Mouse (Mus musculus) midbrain, embryonic 14.5 days (tissue): ENCODE results near the gene Gm49416. TPM values are rescaled to one million over a fixed set of nuclear protein-coding genes. Genes with fewer than 3 reads are reported as not detected.
"Not testable (repeated sequence)": the region's sequence is repeated elsewhere in the genome, so short reads cannot be mapped to it uniquely, and the experiment has no call there.

Experiments
- ATAC-seq: fragments of 200-750 bp; cut with Nextera tagmentation; 2 replicates; pipeline ENCODE4 v1.8.0; 2017; ENCODE audit warnings: moderate number of reproducible peaks, moderate library complexity; ENCODE audit not compliant: low FRiP score, low TSS enrichment
- DNase-seq: peaks from one replicate; pipeline ENCODE4 v3.0.0-alpha.2; 2015
- H3K27ac ChIP-seq: fragments of 300-500 bp; sonication (generic); replicated peaks from 2 replicates; pipeline ENCODE4 v1.5.1; 2014; ENCODE audit warnings: mild to moderate bottlenecking, low read depth, low read length, moderate library complexity
- H3K27me3 ChIP-seq: fragments of 300-500 bp; sonication (generic); 2 replicates; pipeline ENCODE4 v1.6.1; 2014; ENCODE audit warnings: low read length, control low read depth, mixed read lengths; ENCODE audit not compliant: control insufficient read depth, insufficient read depth
- H3K36me3 ChIP-seq: fragments of 300-500 bp; sonication (generic); 2 replicates; pipeline ENCODE4 v1.6.1; 2014; ENCODE audit warnings: low read length, control low read depth; ENCODE audit not compliant: control insufficient read depth, insufficient read depth
- H3K4me1 ChIP-seq: fragments of 300-500 bp; sonication (generic); 2 replicates; pipeline ENCODE4 v1.6.1; 2014; ENCODE audit warnings: mild to moderate bottlenecking, antibody characterized with exemption, low read length, control low read depth; ENCODE audit not compliant: control insufficient read depth, insufficient read depth
- H3K4me2 ChIP-seq: fragments of 300-500 bp; sonication (generic); 2 replicates; pipeline ENCODE4 v1.6.1; 2014; ENCODE audit warnings: mild to moderate bottlenecking, low read length, moderate library complexity
- H3K4me3 ChIP-seq: fragments of 300-500 bp; sonication (generic); replicated peaks from 2 replicates; pipeline ENCODE4 v1.5.1; 2014; ENCODE audit warnings: low read depth, low read length
- H3K9ac ChIP-seq: fragments of 300-500 bp; sonication (generic); replicated peaks from 2 replicates; pipeline ENCODE4 v1.6.1; 2014; ENCODE audit warnings: mild to moderate bottlenecking, low read length, moderate library complexity
- H3K9me3 ChIP-seq: fragments of 300-500 bp; sonication (generic); 2 replicates; pipeline ENCODE4 v1.6.1; 2016; ENCODE audit warnings: low read length, control low read depth, mixed read lengths; ENCODE audit not compliant: control insufficient read depth
- WGBS: fragments of 180-500 bp; shearing (Covaris S2); extraction: QIAGEN DNeasy Blood & Tissue Kit; methylation state at CpG from one replicate; pipeline ENCODE4 v1.1.7; 2014; 5-methylcytosine and 5-hydroxymethylcytosine counted together
- polyA plus RNA-seq: library from polyadenylated mRNA; unstranded; fragments of >200 nt; fragmentation: Nextera tagmentation; extraction: Ambion mirVana; gene quantifications from 2 replicates; pipeline ENCODE4 v1.2.1, GENCODE M21; 2014

Gene Gm49416
- polyA plus RNA-seq, 1 experiment from 2014 or later, result 0.30 TPM

- WGBS, result 15% methylated on average over 19 of the region's 19 CpGs
- ATAC-seq (no peak), DNase-seq (no peak)
- Histone ChIP-seq H3K4me1 (peaks cover 15% of the 10 kb centered on the region), H3K27me3 (no peaks in the 10 kb centered on the region), H3K4me3 (peak overlapping the region; percentile 61), H3K9me3 (no peaks in the 10 kb centered on the region), H3K4me2 (peak overlapping the region; percentile 84), H3K9ac (peak overlapping the region; percentile 75), H3K27ac (peak overlapping the region; percentile 71), H3K36me3 (peaks cover 3% of the 10 kb centered on the region)
These were observed 902 bp upstream of the Gm49416 start for GRCm38 (mm10) chr19:8887585-8888463.

GRCm38 (mm10) chr19:8892829-8893766, 4.4 kb downstream of the Gm49416 start, which contains the start of gene Ints5:
Ints5 (plus strand) TSS chr19:8893005.
- Histone ChIP-seq H3K4me3 (peak within 1 kb of the TSS; percentile 79), H3K9ac (peak within 1 kb of the TSS; percentile 78), H3K4me1 (peaks cover 24% of the 10 kb centered on the region), H3K27me3 (no peaks in the 10 kb centered on the region), H3K4me2 (peak within 1 kb of the TSS; percentile 84), H3K9me3 (no peaks in the 10 kb centered on the region), H3K27ac (peak within 1 kb of the TSS; percentile 84), H3K36me3 (peaks cover 21% of the 10 kb centered on the region)
- DNase-seq, result peak; percentile 94
- 3% methylated on average over 54 of the region's 54 CpGs for WGBS
- ATAC-seq, result peak; percentile 65

GRCm38 (mm10) chr19:8895397-8895960, 6.8 kb downstream of the Gm49416 start:
- Histone ChIP-seq H3K4me2 (no peak overlapping the region), H3K4me1 (peaks cover 23% of the 10 kb centered on the region)
- ATAC-seq, result no peak

GRCm38 (mm10) chr19:8896231-8896630, 7.5 kb downstream of the Gm49416 start:
- not testable (repeated sequence) for H3K9me3 ChIP-seq, H3K27me3 ChIP-seq, DNase-seq, H3K4me3 ChIP-seq, H3K4me2 ChIP-seq, H3K27ac ChIP-seq, H3K9ac ChIP-seq, ATAC-seq
- Histone ChIP-seq H3K4me1 (peaks cover 23% of the 10 kb centered on the region), H3K36me3 (peaks cover 18% of the 10 kb centered on the region)
- WGBS, result 92% methylated on average over 5 of the region's 5 CpGs

More at GRCm38 (mm10) chr19:8895397-8895960, 6.8 kb downstream of the Gm49416 start:
- Histone ChIP-seq H3K27me3 (no peaks in the 10 kb centered on the region), H3K36me3 (peaks cover 20% of the 10 kb centered on the region), H3K9ac (no peak overlapping the region), H3K9me3 (no peaks in the 10 kb centered on the region), H3K4me3 (no peak overlapping the region), H3K27ac (no peak overlapping the region)
- WGBS, result 96% methylated on average over 9 of the region's 9 CpGs
- no peak for DNase-seq

- peak; percentile 52 for DNase-seq
- peak overlapping the region; percentile 85 for H3K4me3 ChIP-seq
- peaks cover 23% of the 10 kb centered on the region for H3K36me3 ChIP-seq
- ATAC-seq, result peak; percentile 51
- WGBS, result 25% methylated on average over 21 of the region's 21 CpGs
- H3K27ac ChIP-seq, result peak overlapping the region; percentile 85
- H3K4me2 ChIP-seq, result peak overlapping the region; percentile 75
- peak overlapping the region; percentile 49 for H3K9ac ChIP-seq
- H3K27me3 ChIP-seq, H3K9me3 ChIP-seq: not testable (repeated sequence)
- peaks cover 23% of the 10 kb centered on the region for H3K4me1 ChIP-seq
These were observed 8.6 kb downstream of the Gm49416 start for GRCm38 (mm10) chr19:8897211-8897864.

- WGBS, result under 1% methylated on average over 53 of the region's 53 CpGs
- H3K4me2 ChIP-seq, result peak within 1 kb of the TSS; percentile 75
- ATAC-seq (peak; percentile 99), DNase-seq (peak; percentile 99)
- H3K9me3 ChIP-seq, result no peaks in the 10 kb centered on the region
- peak within 1 kb of the TSS; percentile 87 for H3K9ac ChIP-seq
- H3K27ac ChIP-seq, result peak within 1 kb of the TSS; percentile 85
- H3K27me3 ChIP-seq, result no peaks in the 10 kb centered on the region
- peaks cover 29% of the 10 kb centered on the region for H3K36me3 ChIP-seq
- peaks cover 23% of the 10 kb centered on the region for H3K4me1 ChIP-seq
- H3K4me3 ChIP-seq, result peak within 1 kb of the TSS; percentile 85
These were observed 9.3 kb downstream of the Gm49416 start, which contains the start of gene Ganab for GRCm38 (mm10) chr19:8897865-8898495. Ganab (plus strand) TSS chr19:8898071.

- Histone ChIP-seq H3K4me3 (peak overlapping the region; percentile 85), H3K27me3 (no peaks in the 10 kb centered on the region), H3K27ac (peak overlapping the region; percentile 85), H3K9ac (peak overlapping the region; percentile 87), H3K9me3 (no peaks in the 10 kb centered on the region), H3K36me3 (peaks cover 35% of the 10 kb centered on the region), H3K4me1 (peaks cover 18% of the 10 kb centered on the region), H3K4me2 (peak overlapping the region; percentile 75)
- ATAC-seq (no peak), DNase-seq (no peak)
- WGBS, result 19% methylated on average over 13 of the region's 13 CpGs
These were observed 9.8 kb downstream of the Gm49416 start for GRCm38 (mm10) chr19:8898576-8898975.
